Comparison of ENCODE assay signal across 17 mouse cellular contexts in the genomic region with DNA sequence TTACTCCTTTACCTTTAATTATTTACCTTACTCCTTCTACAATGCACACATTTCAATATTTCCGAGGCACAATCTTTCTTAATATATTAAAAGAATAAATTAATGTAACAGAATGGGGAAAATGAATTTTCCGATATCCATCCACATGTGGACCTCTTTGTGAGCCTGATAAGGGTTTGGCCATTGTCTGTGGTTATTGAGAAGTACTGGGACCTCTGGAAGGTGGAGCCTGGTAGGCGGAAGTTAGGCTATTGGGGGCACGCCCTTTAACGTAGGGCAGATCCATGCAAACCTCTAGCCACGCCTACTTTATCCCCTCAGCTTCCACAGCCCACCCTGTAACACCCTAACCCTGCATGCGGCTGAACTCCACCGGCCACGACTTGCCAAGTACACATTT. TPM values are rescaled to one million over a fixed set of nuclear protein-coding genes. Genes with fewer than 3 reads are reported as not detected.
"Had no signal": no experiment of that assay in that cellular context is flagged by ENCODE, and none has a peak within 500 bp of the region (broad histone marks: within the 10 kb centered on the region; RNA-seq: fewer than 3 reads in every experiment).

No protein-coding gene starts in this region.

- H3K27me3 ChIP-seq: midbrain, embryonic 12.5 days; neural tube, embryonic 13.5 days; neural tube, embryonic 15.5 days; stomach, embryonic 15.5 days had no signal

- DNase-seq: lung, adult 18-20 months; lung, embryonic 14.5 days; lung, postnatal 10 days; lung, postnatal 4 days; midbrain, embryonic 14.5 days; retina, postnatal 1 day; right cerebral cortex, adult 18-20 months; right cerebral cortex, postnatal 25 days; thymus, postnatal 14 days; thymus, postnatal 36 days had no signal

- H3K9me3 ChIP-seq: midbrain, embryonic 10.5 days; midbrain, embryonic 12.5 days; neural tube, embryonic 13.5 days; neural tube, embryonic 15.5 days; stomach, embryonic 15.5 days had no signal

- H3K27ac ChIP-seq: midbrain, embryonic 10.5 days; midbrain, embryonic 12.5 days; neural tube, embryonic 13.5 days; neural tube, embryonic 15.5 days; stomach, embryonic 15.5 days; stomach, postnatal 0 days had no signal

- H3K4me3 ChIP-seq: midbrain, embryonic 10.5 days; midbrain, embryonic 12.5 days; myocyte; neural tube, embryonic 13.5 days; neural tube, embryonic 15.5 days; stomach, embryonic 15.5 days had no signal

- H3K36me3 ChIP-seq: midbrain, embryonic 10.5 days; midbrain, embryonic 12.5 days; neural tube, embryonic 13.5 days; neural tube, embryonic 15.5 days; stomach, embryonic 15.5 days had no signal

- H3K4me1 ChIP-seq: midbrain, embryonic 10.5 days; midbrain, embryonic 12.5 days had no signal

RNA-seq across cellular contexts. Expression of a gene that starts 3.1 kb away (rescaled TPM):
- polyA plus RNA-seq: myocyte had no signal
